Mouse (Mus musculus) hindbrain, postnatal 0 days (tissue): Measurements from ENCODE around the gene Zbtb17. TPM values are rescaled to one million over a fixed set of nuclear protein-coding genes. Genes with fewer than 3 reads are reported as not detected.

Experiments used
- ATAC-seq: fragments of 200-750 bp; cut with Nextera tagmentation; 2 replicates; pipeline ENCODE4 v1.8.0; 2017; ENCODE audit warnings: mild to moderate bottlenecking, moderate TSS enrichment, moderate library complexity
- DNase-seq: peaks from one replicate; pipeline ENCODE4 v3.0.0-alpha.2; 2015; ENCODE audit warnings: low spot score
- H3K27ac ChIP-seq: fragments of 300-500 bp; sonication (generic); 2 replicates; pipeline ENCODE4 v1.5.1; 2014; ENCODE audit warnings: mild to moderate bottlenecking
- H3K27me3 ChIP-seq: fragments of 300-500 bp; sonication (generic); 2 replicates; pipeline ENCODE4 v1.6.1; 2014; ENCODE audit warnings: low read length, mixed read lengths; ENCODE audit not compliant: insufficient read depth
- H3K36me3 ChIP-seq: fragments of 300-500 bp; sonication (generic); 2 replicates; pipeline ENCODE4 v1.6.1; 2014; ENCODE audit warnings: low read length, mixed read lengths; ENCODE audit not compliant: insufficient read depth
- H3K4me1 ChIP-seq: fragments of 300-500 bp; sonication (generic); 2 replicates; pipeline ENCODE4 v1.6.1; 2014; ENCODE audit warnings: antibody characterized with exemption, low read length, mixed read lengths; ENCODE audit not compliant: insufficient read depth
- H3K4me2 ChIP-seq: fragments of 300-500 bp; sonication (generic); 2 replicates; pipeline ENCODE4 v1.6.1; 2014; ENCODE audit warnings: low read depth, mild to moderate bottlenecking, low read length, moderate library complexity, mixed read lengths
- H3K4me3 ChIP-seq: fragments of 300-500 bp; sonication (generic); 2 replicates; pipeline ENCODE4 v1.5.1; 2014; ENCODE audit warnings: low read length
- H3K9ac ChIP-seq: fragments of 300-500 bp; sonication (generic); replicated peaks from 2 replicates; pipeline ENCODE4 v1.6.1; 2014; ENCODE audit warnings: mild to moderate bottlenecking, low read length, moderate library complexity, mixed read lengths
- H3K9me3 ChIP-seq: fragments of 300-500 bp; sonication (generic); 2 replicates; pipeline ENCODE4 v1.6.1; 2016; ENCODE audit warnings: low read length, mixed read lengths
- CTCF ChIP-seq: IDR thresholded peaks from 2 replicates; pipeline ENCODE4 v1.5.1; 2016; ENCODE audit warnings: antibody characterized with exemption, control low read depth, low read depth
- WGBS: fragments of 180-500 bp; shearing (Covaris S2); extraction: QIAGEN DNeasy Blood & Tissue Kit; methylation state at CpG from one replicate; pipeline ENCODE4 v1.1.7; 2014; 5-methylcytosine and 5-hydroxymethylcytosine counted together
- polyA plus RNA-seq: library from polyadenylated mRNA; unstranded; fragments of >200 nt; fragmentation: Nextera tagmentation; extraction: Ambion mirVana; gene quantifications from 2 replicates; pipeline ENCODE4 v1.2.1, GENCODE M21; 2015
- total RNA-seq: library from RNA; depleted of rRNA; stranded (reverse); fragments of >200 nt; gene quantifications from 2 replicates; pipeline ENCODE4 v1.2.3, GENCODE M21; 2014

Zbtb17 gene
- total and polyA plus RNA-seq, 2 experiments from 2014 or later, result 28.8 to 36.2 TPM

- Histone ChIP-seq H3K9me3 (no peaks in the 10 kb centered on the region), H3K27me3 (no peaks in the 10 kb centered on the region), H3K4me1 (no peaks in the 10 kb centered on the region), H3K4me2 (0 out of 2 replicates have a peak overlapping the region, but pooled peaks have one; percentile 3), H3K9ac (no peak overlapping the region), H3K36me3 (no peaks in the 10 kb centered on the region), H3K27ac (no peak overlapping the region), H3K4me3 (no peak overlapping the region)
- WGBS, result 47% methylated on average over 14 of the region's 14 CpGs
- ATAC-seq (no peak), DNase-seq (peak; percentile 42)
- no peak for TF ChIP-seq CTCF
These were observed 11.8 kb upstream of the Zbtb17 start for GRCm38 (mm10) chr4:141432666-141433065.

- H3K9ac ChIP-seq, result no peak overlapping the region
- H3K4me3 ChIP-seq, result no peak overlapping the region
- no peaks in the 10 kb centered on the region for H3K9me3 ChIP-seq
- H3K27ac ChIP-seq, result no peak overlapping the region
- H3K4me2 ChIP-seq, result no peak overlapping the region
- H3K4me1 ChIP-seq, result no peaks in the 10 kb centered on the region
- no peaks in the 10 kb centered on the region for H3K36me3 ChIP-seq
- DNase-seq (no peak), ATAC-seq (no peak)
- no peak for TF ChIP-seq CTCF
- no peaks in the 10 kb centered on the region for H3K27me3 ChIP-seq
- WGBS, result 78% methylated on average over 18 of the region's 18 CpGs
These were observed 11.3 kb upstream of the Zbtb17 start for GRCm38 (mm10) chr4:141433191-141433590.

- Histone ChIP-seq H3K4me1 (no peaks in the 10 kb centered on the region), H3K9ac (no peak within 1 kb of the TSS), H3K27ac (no peak within 1 kb of the TSS), H3K4me3 (no peak within 1 kb of the TSS), H3K4me2 (no peak within 1 kb of the TSS), H3K27me3 (no peaks in the 10 kb centered on the region), H3K9me3 (no peaks in the 10 kb centered on the region), H3K36me3 (no peaks in the 10 kb centered on the region)
- 83% methylated on average over 1 of the region's 1 CpGs for WGBS
- TF ChIP-seq CTCF, result no peak
- DNase-seq (no peak), ATAC-seq (no peak)
These were observed 8.5 kb upstream of the Zbtb17 start, which contains the start of gene Srarp for GRCm38 (mm10) chr4:141435974-141436373. Srarp (minus strand) TSS chr4:141436105.

GRCm38 (mm10) chr4:141439083-141439803 lies 5.2 kb upstream of the Zbtb17 start:
- Histone ChIP-seq H3K9me3 (no peaks in the 10 kb centered on the region), H3K36me3 (no peaks in the 10 kb centered on the region), H3K4me1 (no peaks in the 10 kb centered on the region), H3K4me3 (no peak overlapping the region), H3K9ac (no peak overlapping the region), H3K27ac (no peak overlapping the region), H3K27me3 (no peaks in the 10 kb centered on the region), H3K4me2 (no peak overlapping the region)
- 81% methylated on average over 12 of the region's 12 CpGs for WGBS
- no peak for DNase-seq
- no peak for TF ChIP-seq CTCF
- no peak for ATAC-seq

GRCm38 (mm10) chr4:141440877-141441276 lies 3.6 kb upstream of the Zbtb17 start:
- no peaks in the 10 kb centered on the region for H3K9me3 ChIP-seq
- H3K27ac ChIP-seq, result no peak overlapping the region
- peaks cover 5% of the 10 kb centered on the region; the same call in 1 of the 2 replicates for H3K4me1 ChIP-seq
- DNase-seq (no peak), ATAC-seq (no peak)
- TF ChIP-seq CTCF, result no peak
- H3K4me2 ChIP-seq, result no peak overlapping the region
- H3K27me3 ChIP-seq, result no peaks in the 10 kb centered on the region
- no peak overlapping the region for H3K9ac ChIP-seq
- no peak overlapping the region for H3K4me3 ChIP-seq
- no peaks in the 10 kb centered on the region for H3K36me3 ChIP-seq

- Histone ChIP-seq H3K9ac (peak overlapping the region; percentile 97; the same call in 1 of the 2 replicates), H3K27ac (no peak overlapping the region), H3K36me3 (peaks cover 6% of the 10 kb centered on the region; the same call in 1 of the 2 replicates), H3K4me2 (peak overlapping the region; percentile 84), H3K4me1 (peaks cover 5% of the 10 kb centered on the region; the same call in 1 of the 2 replicates), H3K4me3 (peak overlapping the region; percentile 100), H3K9me3 (no peaks in the 10 kb centered on the region), H3K27me3 (no peaks in the 10 kb centered on the region)
- DNase-seq (no peak), ATAC-seq (no peak)
- TF ChIP-seq CTCF, result no peak
- WGBS, result 52% methylated on average over 11 of the region's 11 CpGs
These were observed 619 bp upstream of the Zbtb17 start for GRCm38 (mm10) chr4:141443641-141444429.

- WGBS, result 15% methylated on average over 14 of the region's 14 CpGs
- TF ChIP-seq CTCF, result no peak
- H3K4me1 ChIP-seq, result peaks cover 5% of the 10 kb centered on the region; the same call in 1 of the 2 replicates
- H3K9ac ChIP-seq, result peak overlapping the region; percentile 97
- peak overlapping the region; percentile 82 for H3K27ac ChIP-seq
- peak overlapping the region; percentile 84 for H3K4me2 ChIP-seq
- H3K36me3 ChIP-seq, result peaks cover 15% of the 10 kb centered on the region
- H3K4me3 ChIP-seq, result peak overlapping the region; percentile 100
- no peaks in the 10 kb centered on the region for H3K27me3 ChIP-seq
- no peak for ATAC-seq
- DNase-seq, result no peak
- H3K9me3 ChIP-seq, result no peaks in the 10 kb centered on the region
These were observed 870 bp downstream of the Zbtb17 start for GRCm38 (mm10) chr4:141445328-141445720.
